Mouse (Mus musculus) kidney, adult 2 months (tissue): ENCODE results near the gene Ptpra.

Experiments
- CTCF ChIP-seq: fragments of 200-500 bp; conservative IDR thresholded peaks from 2 replicates; pipeline ENCODE4 v1.5.1; 2011; ENCODE audit warnings: low read depth, mild to moderate bottlenecking, control low read depth, low read length, moderate library complexity, mixed read lengths; ENCODE audit not compliant: insufficient read depth, insufficient read length
- POLR2A ChIP-seq: fragments of 200-500 bp; IDR thresholded peaks from one replicate; pipeline ENCODE4 v1.6.1; 2011; ENCODE audit warnings: low read depth, low read length, control low read depth

GRCm38 (mm10) chr2:130408194-130408593 is 41.9 kb upstream of the Ptpra start:
- TF ChIP-seq POLR2A (no peak), CTCF (no peak)
